8 mouse cellular contexts compared by ENCODE assay signal in the genomic region with DNA sequence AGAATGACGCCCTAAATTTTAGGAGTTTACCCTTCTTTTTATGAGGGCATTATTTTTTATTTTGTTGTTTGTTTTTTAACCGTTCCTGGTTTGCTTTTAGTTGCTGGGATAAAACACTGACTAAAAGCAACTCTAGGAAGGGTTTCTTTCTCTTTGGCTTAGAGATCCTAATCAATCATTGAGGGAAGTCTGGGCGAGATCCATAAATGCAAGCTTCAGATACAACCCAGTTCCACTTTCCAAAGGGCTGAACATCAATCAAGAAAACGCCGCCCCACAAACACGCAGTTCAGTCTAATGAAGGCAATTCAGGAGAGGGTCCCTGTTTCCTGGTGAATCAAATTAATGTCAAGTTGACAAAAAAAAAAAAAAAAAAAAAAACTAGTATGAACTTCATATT. TPM values are rescaled to one million over a fixed set of nuclear protein-coding genes. Genes with fewer than 3 reads are reported as not detected.
DNase-seq lines count a peak whose midpoint lies in the region; ATAC-seq and TF ChIP-seq lines count a peak whose summit lies in the region.
"Had no signal": no experiment of that assay in that cellular context is flagged by ENCODE, and none has a peak within 500 bp of the region (broad histone marks: within the 10 kb centered on the region; RNA-seq: fewer than 3 reads in every experiment).

No protein-coding gene starts in this region.

- ATAC-seq in neural tube, embryonic 11.5 days (ENCODE audit: insufficient read depth, low FRiP score, low TSS enrichment) = no peak
- no peak for ATAC-seq in forebrain, embryonic 12.5 days (ENCODE audit: low FRiP score)
- ATAC-seq in liver, embryonic 11.5 days (replicated peaks; ENCODE audit: low FRiP score) = no peak
- ATAC-seq in stomach, postnatal 0 days (ENCODE audit: low FRiP score, low TSS enrichment) = no peak

- H3K36me3 ChIP-seq in neural tube, embryonic 11.5 days (ENCODE audit: control insufficient read depth, insufficient read depth, low read length) = peaks cover 2% of the 10 kb centered on the region
- peaks cover 19% of the 10 kb centered on the region for H3K36me3 ChIP-seq in forebrain, embryonic 12.5 days (replicated peaks)
- H3K36me3 ChIP-seq in liver, embryonic 11.5 days (ENCODE audit: control insufficient read depth, insufficient read depth, low read length) = peaks cover 2% of the 10 kb centered on the region; the same call in 1 of the 2 replicates
- H3K36me3 ChIP-seq in stomach, postnatal 0 days (ENCODE audit: control insufficient read depth, insufficient read depth, low read length) = peaks cover 1% of the 10 kb centered on the region; the same call in 1 of the 2 replicates

- TF ChIP-seq CTCF in stomach, postnatal 0 days (IDR thresholded peaks at IDR 0.05; ENCODE audit: low read depth) = no peak

- 23% methylated on average over 6 of the region's 6 CpGs for WGBS in neural tube, embryonic 11.5 days
- 36% methylated on average over 6 of the region's 6 CpGs for WGBS in forebrain, embryonic 12.5 days
- WGBS in liver, embryonic 11.5 days = 29% methylated on average over 6 of the region's 6 CpGs
- 11% methylated on average over 6 of the region's 6 CpGs for WGBS in stomach, postnatal 0 days

- H3K4me1 ChIP-seq in neural tube, embryonic 11.5 days (ENCODE audit: control insufficient read depth, insufficient read depth, low read length) = no peaks in the 10 kb centered on the region
- H3K4me1 ChIP-seq in forebrain, embryonic 12.5 days = peaks cover 4% of the 10 kb centered on the region
- 0 out of 2 replicates have a peak, but pooled peaks cover 3% of the 10 kb centered on the region for H3K4me1 ChIP-seq in liver, embryonic 11.5 days (replicated peaks; ENCODE audit: control insufficient read depth, insufficient read depth, low read length)
- no peaks in the 10 kb centered on the region for H3K4me1 ChIP-seq in stomach, postnatal 0 days (replicated peaks; ENCODE audit: control insufficient read depth, insufficient read depth)

- no peaks in the 10 kb centered on the region for H3K27me3 ChIP-seq in neural tube, embryonic 11.5 days (ENCODE audit: control insufficient read depth, insufficient read depth, low read length)
- H3K27me3 ChIP-seq in forebrain, embryonic 12.5 days = no peaks in the 10 kb centered on the region
- no peaks in the 10 kb centered on the region for H3K27me3 ChIP-seq in liver, embryonic 11.5 days (replicated peaks; ENCODE audit: control insufficient read depth, insufficient read depth, low read length)
- no peaks in the 10 kb centered on the region for H3K27me3 ChIP-seq in stomach, postnatal 0 days (ENCODE audit: control insufficient read depth, insufficient read depth, low read length)

- H3K4me2 ChIP-seq in neural tube, embryonic 11.5 days (ENCODE audit: low read depth) = peak overlapping the region; percentile 59
- peak overlapping the region; percentile 69 for H3K4me2 ChIP-seq in forebrain, embryonic 12.5 days
- peak overlapping the region; percentile 73 for H3K4me2 ChIP-seq in liver, embryonic 11.5 days
- peak overlapping the region; percentile 69 for H3K4me2 ChIP-seq in stomach, postnatal 0 days (replicated peaks; ENCODE audit: low read depth)

- peak overlapping the region; percentile 92; the same call in 1 of the 2 replicates for H3K27ac ChIP-seq in neural tube, embryonic 11.5 days (ENCODE audit: low read depth, low read length)
- H3K27ac ChIP-seq in forebrain, embryonic 12.5 days = no peak overlapping the region
- no peak overlapping the region for H3K27ac ChIP-seq in liver, embryonic 11.5 days (ENCODE audit: low read depth, low read length)
- H3K27ac ChIP-seq in stomach, postnatal 0 days (replicated peaks) = no peak overlapping the region

- no peak overlapping the region for H3K9ac ChIP-seq in neural tube, embryonic 11.5 days (ENCODE audit: low read length)
- no peak overlapping the region for H3K9ac ChIP-seq in forebrain, embryonic 12.5 days
- no peak overlapping the region for H3K9ac ChIP-seq in liver, embryonic 11.5 days (ENCODE audit: low read depth, low read length)
- peak overlapping the region; percentile 76; the same call in 1 of the 2 replicates for H3K9ac ChIP-seq in stomach, postnatal 0 days (ENCODE audit: low read length)

- H3K4me3 ChIP-seq in neural tube, embryonic 11.5 days (ENCODE audit: low read depth, low read length) = peak overlapping the region; percentile 69
- H3K4me3 ChIP-seq in forebrain, embryonic 12.5 days (replicated peaks) = peak overlapping the region; percentile 72; the same call in 1 of the 2 replicates
- peak overlapping the region; percentile 80 for H3K4me3 ChIP-seq in liver, embryonic 11.5 days (ENCODE audit: low read depth, low read length)
- H3K4me3 ChIP-seq in stomach, postnatal 0 days (ENCODE audit: low read depth, low read length) = peak overlapping the region; percentile 82

- no peak for DNase-seq in neural tube, embryonic 11.5 days (ENCODE audit: low spot score)
- DNase-seq in neural tube, embryonic 10.5 days (ENCODE audit: extremely low spot score, low spot score) = no peak
- DNase-seq in liver, embryonic 11.5 days (ENCODE audit: low spot score) = no peak
- no peak for DNase-seq in stomach, postnatal 0 days (ENCODE audit: low spot score)
- no peak for DNase-seq in frontal cortex, postnatal 25 days (ENCODE audit: low spot score in 2 of 2)
- no peak for DNase-seq in layer of hippocampus, postnatal 10 days (ENCODE audit: low spot score in 2 of 2)
- DNase-seq: kidney, adult 11 months had no signal

- TF ChIP-seq EP300 in stomach, postnatal 0 days (optimal IDR thresholded peaks at IDR 0.05) = no peak

- no peaks in the 10 kb centered on the region for H3K9me3 ChIP-seq in neural tube, embryonic 11.5 days (ENCODE audit: control insufficient read depth, low read length)
- no peaks in the 10 kb centered on the region for H3K9me3 ChIP-seq in forebrain, embryonic 12.5 days
- H3K9me3 ChIP-seq in liver, embryonic 11.5 days (ENCODE audit: control insufficient read depth, low read length) = no peaks in the 10 kb centered on the region
- no peaks in the 10 kb centered on the region for H3K9me3 ChIP-seq in stomach, postnatal 0 days (ENCODE audit: control insufficient read depth, low read length)

RNA-seq across cellular contexts. Expression of gene Coq3, which starts 0.7 kb away (rescaled TPM):
- polyA plus RNA-seq in neural tube, embryonic 11.5 days (2014; fragmentation: Nextera tagmentation; extraction: Ambion mirVana) = 12.3 and 13.8 TPM in 2 replicates
- polyA plus RNA-seq in forebrain, embryonic 12.5 days (2016; fragmentation: Nextera tagmentation; extraction: Ambion mirVana) = 10.9 and 11.7 TPM in 2 replicates
- 18.9 and 20.6 TPM in 2 replicates for polyA plus RNA-seq in liver, embryonic 11.5 days (2014; fragmentation: Nextera tagmentation; extraction: Ambion mirVana)
- polyA plus RNA-seq in stomach, postnatal 0 days (2015; fragmentation: Nextera tagmentation; extraction: Ambion mirVana) = 14.6 and 15.6 TPM in 2 replicates
- 10 to 100 TPM; 13.6 to 13.8 TPM for total RNA-seq in layer of hippocampus, postnatal 10 days (2021)

RNA-seq across cellular contexts. Expression of gene Pnisr, which starts 31.4 kb away (rescaled TPM):
- 157 and 163 TPM in 2 replicates for polyA plus RNA-seq in neural tube, embryonic 11.5 days (2014; fragmentation: Nextera tagmentation; extraction: Ambion mirVana)
- polyA plus RNA-seq in forebrain, embryonic 12.5 days (2016; fragmentation: Nextera tagmentation; extraction: Ambion mirVana) = 235 and 243 TPM in 2 replicates
- 84.9 and 101 TPM in 2 replicates for polyA plus RNA-seq in liver, embryonic 11.5 days (2014; fragmentation: Nextera tagmentation; extraction: Ambion mirVana)
- 41.3 and 41.4 TPM in 2 replicates for polyA plus RNA-seq in stomach, postnatal 0 days (2015; fragmentation: Nextera tagmentation; extraction: Ambion mirVana)
- 100 to 1,000 TPM; 166 to 181 TPM for total RNA-seq in layer of hippocampus, postnatal 10 days (2021)

RNA-seq across cellular contexts. Expression of gene Faxc, which starts 52.4 kb away (rescaled TPM):
- 27.8 and 31.1 TPM in 2 replicates for polyA plus RNA-seq in neural tube, embryonic 11.5 days (2014; fragmentation: Nextera tagmentation; extraction: Ambion mirVana)
- polyA plus RNA-seq in forebrain, embryonic 12.5 days (2016; fragmentation: Nextera tagmentation; extraction: Ambion mirVana) = 23.0 and 26.8 TPM in 2 replicates
- polyA plus RNA-seq in liver, embryonic 11.5 days (2014; fragmentation: Nextera tagmentation; extraction: Ambion mirVana) = 1.4 and 1.8 TPM in 2 replicates
- 1.5 and 1.7 TPM in 2 replicates for polyA plus RNA-seq in stomach, postnatal 0 days (2015; fragmentation: Nextera tagmentation; extraction: Ambion mirVana)
- total RNA-seq in layer of hippocampus, postnatal 10 days (2021) = 10 to 100 TPM; 84.4 to 89.2 TPM
